Mouse (Mus musculus): ENCODE results near the gene Lst1.
"Not testable (repeated sequence)": the region's sequence is repeated elsewhere in the genome, so short reads cannot be mapped to it uniquely, and the experiment has no call there.

Lst1 gene

DNA sequence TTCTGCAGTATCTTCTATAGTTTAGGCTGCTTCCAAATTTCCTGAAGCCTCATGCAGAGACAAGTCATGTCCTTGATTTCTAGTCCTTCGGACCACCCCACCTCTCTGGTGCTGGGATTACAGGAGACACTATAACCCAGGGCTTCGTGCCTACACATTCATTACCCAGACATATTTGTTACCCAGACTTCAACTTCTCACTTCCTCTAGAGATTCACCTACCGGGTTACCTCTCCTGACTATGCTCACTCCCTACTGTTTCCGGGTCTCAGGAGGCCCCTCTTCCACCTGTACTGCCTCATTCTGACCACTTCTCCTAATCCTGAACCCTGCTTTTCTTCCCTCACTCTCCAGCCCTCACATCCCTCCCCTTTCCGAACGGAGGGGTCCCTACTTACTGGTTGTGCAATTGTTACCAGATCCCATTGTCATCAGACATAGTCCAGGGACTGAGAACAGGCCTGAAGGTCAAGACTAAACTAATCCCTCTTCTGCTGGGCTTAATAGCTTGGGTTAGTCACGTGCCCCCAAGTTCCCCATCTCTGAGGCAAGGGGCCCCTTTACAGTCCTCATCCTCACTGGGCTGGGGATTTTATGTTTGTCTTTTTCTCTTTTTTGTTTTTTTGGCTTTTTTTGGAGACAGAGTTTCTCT is at the start of gene Lst1:
Lst1 (minus strand) TSS at position 481 of the 652 bp plus-strand sequence.
- DNase-seq = no peak

DNA sequence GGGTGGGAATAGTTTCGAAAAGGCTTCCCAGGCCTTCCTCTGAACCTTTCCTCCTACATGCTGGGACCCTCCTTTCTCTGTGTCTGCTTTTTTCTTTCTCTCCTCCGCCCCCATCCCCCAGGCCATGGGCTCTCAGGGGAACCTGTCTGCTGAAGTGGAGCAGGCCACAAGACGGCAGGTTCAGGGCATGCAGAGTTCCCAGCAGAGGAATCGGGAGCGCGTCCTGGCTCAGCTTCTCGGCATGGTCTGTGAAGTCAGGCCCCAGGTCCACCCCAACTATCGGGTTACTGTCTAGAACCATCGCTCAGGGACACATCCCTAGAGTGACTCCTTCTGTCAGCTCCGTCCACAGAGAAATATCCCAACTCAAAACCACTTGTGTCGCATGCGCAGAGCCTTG is 49.3 kb upstream of the Lst1 start:
- no peak for DNase-seq

DNA sequence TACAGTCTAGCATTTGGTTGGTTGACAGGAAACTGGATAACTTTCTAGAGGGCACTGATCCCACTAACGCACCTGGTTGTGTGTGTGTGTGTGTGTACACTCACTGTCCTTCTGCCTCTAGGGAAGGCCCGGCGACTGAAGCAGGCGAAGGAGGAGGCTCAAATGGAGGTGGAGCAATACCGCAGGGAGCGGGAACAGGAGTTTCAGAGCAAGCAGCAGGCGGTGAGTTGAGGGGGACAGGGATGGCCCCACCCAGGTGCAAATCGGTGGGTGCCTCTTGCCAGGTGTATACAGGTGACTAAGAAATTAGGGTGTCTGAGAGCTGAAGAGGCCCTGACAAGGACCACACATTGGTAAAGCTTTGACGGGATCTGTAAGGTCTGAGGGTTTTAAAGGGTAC is 48.8 kb upstream of the Lst1 start:
- DNase-seq = no peak

DNA sequence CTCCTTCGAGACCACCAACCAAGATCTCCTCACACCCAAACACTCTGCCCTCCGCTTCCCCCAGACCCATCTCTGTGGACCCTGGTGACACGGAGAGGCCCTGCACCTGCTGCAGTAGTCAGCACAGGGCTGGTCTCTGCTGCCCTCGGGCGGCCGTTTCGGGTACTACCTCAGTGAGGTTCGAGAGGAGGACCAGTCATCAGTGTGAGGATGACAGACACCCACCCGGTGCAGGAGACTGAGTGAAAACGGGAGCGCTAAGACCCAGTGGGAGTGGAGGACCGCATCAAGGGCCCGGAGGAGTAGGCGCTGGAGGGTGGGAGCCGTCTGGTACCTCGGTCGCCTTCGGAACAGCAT is 48.1 kb upstream of the Lst1 start:
- peak; percentile 99 for DNase-seq

DNA sequence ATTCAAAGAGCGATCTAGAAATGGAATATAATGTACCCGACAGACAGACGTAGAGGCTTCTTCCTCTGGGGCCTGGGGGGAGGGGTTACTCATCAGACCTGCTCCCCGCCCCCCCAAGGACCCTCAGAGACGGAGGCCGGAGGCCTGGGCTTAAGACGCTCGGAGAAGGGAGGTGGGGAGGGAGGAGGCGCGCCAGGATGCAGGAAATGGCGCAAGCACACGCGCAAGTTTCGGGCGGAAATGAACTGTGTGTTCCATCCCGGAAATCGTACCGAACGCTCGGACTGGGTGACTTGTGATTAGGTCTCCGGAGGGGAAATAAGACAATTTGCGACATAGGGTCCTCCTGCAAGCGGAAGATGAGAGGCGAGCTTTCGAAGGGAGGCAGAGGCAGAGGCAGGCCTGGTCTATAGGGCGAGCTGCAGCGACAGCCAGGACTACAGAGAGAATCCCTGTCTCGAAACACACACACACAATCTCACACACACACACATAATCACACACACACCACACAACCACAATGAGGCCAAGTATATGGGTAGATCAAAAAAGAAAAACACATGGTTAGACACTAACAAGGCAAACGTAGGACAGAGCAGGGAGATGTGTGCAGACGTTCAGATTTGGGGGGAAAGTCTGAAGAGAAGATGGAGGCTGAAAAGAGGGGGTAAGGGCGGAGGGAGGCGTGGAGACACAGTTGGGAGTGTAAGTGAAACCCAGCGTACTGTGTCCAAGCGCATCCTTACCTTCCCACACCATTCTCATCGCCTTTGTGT is 47.6 kb upstream of the Lst1 start, which contains the start of gene Nfkbil1:
Nfkbil1 (minus strand) TSS at position 179 of the 776 bp plus-strand sequence.
- peak; percentile 89 for DNase-seq

DNA sequence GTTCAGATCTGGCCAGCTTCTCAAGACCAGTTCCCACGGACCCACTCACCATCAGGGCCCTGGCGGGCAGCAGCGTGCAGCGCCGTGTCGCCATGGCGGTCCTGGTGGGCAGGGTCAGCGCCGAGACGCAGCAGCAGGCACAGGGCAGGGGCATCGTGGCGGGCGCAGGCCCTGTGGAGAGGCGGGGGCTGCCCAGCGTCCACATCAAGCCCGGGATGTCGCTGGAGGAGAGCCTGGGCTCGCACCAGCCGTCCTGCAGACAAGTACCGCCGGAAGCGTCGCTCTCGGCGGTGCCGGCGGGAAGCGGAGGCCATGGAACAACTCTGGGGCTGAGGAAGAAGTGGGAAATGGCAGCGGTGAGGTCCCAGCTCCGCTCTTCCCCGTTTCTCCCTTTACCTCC is 46.7 kb upstream of the Lst1 start:
- DNase-seq = no peak

DNA sequence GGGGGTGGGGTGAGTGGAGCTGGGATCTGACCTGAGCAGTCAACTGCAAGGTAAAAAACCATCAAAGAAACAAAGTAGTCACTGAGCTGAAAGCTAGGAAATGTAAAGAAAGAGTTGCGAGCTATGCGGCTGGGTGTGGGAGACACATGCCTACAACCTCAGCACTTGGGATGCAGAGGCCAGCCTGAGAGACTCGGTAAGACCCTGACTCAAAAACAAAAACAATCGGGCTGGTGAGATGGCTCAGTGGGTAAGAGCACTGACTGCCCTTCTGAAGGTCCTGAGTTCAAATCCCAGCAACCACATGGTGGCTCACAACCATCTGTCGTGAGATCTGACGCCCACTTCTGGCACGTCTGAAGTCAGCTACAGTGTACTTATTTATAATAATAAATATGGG is 45.9 kb upstream of the Lst1 start:
- DNase-seq = not testable (repeated sequence)

DNA sequence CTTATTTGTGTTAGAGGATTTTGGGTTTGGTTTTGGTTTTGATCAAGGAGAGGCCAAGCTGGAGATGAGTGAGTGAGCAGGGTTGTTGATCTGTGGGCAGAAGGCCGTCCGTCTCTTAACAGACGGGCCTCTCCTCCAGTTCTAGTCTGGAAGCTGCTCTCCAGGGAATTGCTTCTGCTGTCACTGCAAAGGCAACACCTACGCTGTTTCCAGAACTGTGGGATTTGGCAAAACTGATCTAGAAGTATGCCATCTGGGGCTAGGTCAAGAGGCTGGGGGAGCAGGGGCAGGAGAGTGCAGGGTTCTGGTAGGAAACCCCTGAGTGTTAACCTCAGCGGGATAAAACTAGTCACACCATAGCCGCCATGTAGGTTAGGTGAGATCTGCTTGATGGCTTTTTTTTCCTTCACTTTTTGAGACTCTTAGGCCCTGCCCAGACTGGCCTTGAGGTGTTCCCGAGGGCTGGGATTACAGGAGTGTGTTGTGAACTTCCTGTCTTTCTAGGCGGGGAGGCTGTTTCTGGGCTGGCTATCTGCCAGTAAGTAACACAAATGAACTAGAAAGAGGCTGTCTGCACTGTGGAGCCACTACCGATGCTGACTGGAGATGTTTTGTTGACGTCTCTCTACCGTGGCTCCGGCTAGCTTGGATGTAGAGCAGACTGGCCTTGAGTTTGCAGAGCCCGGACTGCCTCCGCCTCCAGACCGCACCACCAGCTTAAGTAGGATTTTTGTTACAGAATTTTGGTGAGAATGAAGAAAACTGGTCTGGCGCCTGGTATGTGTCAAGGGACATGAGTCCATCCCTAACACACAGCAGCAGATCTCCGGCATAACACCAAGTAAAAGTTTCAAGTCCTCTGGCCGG is 45.1 kb upstream of the Lst1 start, which contains the start of gene Atp6v1g2:
Atp6v1g2 (plus strand) TSS at position 547 of the 867 bp plus-strand sequence.
- no peak for DNase-seq

DNA sequence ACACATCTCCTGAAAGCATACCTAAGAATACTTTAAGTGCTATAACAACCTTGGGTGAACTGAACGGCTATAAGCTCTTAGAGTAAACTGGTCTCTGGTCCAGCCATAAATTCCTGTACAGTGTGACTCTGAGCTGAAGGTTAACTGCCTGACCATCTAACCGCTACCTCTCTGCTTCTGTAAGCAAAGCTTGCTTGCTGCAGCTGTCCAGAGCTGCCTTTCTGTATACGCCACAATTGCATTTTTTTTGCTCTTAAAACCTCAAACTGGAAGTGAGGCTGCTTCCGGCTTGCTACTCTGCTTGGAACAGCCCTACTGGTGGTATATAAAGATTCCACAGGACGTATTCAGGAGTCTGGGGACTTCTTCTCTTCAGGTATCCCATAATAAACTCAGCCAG is 44.4 kb upstream of the Lst1 start:
- no peak for DNase-seq

DNA sequence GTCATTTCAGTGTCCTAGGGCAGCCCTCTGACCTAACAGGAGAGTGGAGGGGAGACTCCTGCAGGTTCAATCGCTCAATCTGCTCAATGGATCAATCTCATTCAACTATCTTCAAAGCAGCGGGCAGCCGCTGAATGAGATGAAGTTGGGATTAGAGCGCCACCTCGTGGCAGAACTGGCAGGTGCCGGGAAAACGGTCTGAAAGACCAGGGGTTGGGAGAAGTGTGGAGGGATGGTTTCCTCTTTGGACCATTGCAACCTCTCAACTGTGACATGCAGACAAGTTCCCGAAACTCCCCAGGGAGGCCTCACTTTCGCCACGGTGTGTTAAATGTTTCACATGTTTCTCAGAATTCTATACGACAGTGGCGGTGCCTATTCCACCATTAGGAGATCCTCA is 43.8 kb upstream of the Lst1 start:
- peak; percentile 87 for DNase-seq

DNA sequence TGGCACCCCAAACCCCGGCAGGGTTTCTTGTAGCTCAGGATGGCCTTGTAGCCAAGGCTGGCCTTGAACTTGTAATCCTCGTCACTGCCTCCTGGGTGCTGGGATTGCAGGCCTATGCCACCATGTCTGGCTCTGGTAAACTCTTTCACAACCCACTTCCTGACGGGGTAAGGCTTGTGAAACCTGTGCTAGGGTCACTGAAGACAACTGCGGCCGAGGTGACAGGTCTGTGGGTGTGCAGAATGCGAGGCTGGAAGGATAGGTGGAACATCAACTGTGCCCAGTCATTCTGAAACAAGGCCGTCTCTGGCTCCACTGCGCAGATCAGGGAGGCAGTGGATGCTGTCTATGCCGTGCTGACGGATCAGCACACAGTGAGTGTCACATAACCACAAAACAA is 42.8 kb upstream of the Lst1 start:
- DNase-seq = no peak

DNA sequence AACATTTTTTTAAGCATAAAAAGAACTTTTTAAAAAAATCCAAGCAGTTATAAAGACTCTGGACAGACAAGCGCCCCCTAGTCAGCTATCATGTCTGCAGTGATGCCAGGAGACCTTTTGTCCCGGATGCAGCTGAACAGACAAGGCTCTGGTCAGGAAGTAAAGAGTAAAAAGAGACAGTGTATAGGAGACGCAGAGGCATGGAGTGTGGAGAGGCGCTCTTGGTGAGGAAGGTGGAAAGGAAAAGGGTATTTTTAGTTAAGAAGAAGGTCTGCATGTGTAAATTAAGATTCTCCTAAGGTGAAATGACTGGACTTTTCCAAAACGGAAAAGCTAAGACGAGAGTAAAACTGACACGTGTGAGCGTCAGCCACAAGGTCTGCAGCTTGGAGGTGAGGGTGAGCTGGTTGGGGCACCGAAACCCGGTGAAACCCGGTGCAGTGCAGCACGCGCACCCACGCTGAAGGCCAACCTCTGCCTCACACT is 38.4 kb upstream of the Lst1 start:
- DNase-seq = no peak

DNA sequence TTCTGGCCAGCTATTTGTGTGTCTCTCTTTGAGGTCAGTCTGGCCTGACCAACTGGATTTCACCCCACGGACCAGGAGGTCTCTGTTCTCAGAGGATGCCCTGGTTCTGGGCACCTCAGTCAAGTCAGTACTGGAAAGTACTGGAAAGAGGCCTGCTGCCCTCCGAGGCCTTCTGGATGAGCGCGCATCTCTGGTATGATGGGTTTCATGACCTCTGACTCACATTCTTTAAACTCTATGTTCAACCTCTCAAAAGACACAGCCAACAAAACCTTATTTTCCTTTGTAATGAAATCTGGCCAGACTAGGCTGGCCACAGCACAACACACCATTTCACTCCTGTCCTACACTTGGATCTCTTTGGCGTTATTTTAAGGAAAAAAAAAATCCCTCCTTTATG is 37.2 kb upstream of the Lst1 start:
- DNase-seq = no peak

DNA sequence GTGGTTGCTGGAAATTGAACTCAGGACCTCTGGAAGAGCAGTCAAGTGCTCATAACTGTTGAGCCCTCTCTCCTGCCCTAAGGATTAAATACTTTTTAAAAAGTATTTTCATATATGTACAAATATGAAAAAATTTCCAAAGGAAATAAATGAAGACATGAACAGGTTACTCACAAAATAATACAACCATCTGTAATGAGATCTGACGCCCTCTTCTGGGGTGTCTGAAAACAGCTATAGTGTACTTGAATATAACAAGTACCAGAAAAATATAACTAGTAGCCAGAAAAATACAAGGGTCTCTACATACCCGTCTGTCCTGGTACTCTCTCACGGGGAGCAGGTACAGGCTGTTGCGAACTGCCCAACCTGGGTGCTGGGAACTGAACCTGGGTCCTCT is 36.4 kb upstream of the Lst1 start:
- no peak for DNase-seq

DNA sequence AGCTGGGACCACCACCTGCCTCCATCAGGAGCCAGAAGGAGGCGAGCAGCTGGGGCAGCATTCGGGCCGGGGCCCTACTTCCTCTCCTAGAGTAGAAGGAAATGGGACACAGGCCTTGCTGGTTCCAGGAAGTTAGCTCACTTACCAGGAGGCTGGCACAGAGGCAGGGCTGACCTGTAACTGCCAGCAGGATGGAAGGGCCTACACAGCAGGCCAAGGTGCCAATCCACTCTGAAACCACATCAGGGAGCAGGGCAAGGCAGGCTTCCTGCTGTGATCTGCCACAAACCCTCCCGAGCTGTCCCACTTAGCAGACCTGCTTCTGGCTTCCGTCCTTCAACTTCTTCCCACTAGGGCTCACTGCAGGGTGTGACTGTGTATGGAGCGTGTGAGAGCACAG is 34.1 kb upstream of the Lst1 start:
- no peak for DNase-seq

DNA sequence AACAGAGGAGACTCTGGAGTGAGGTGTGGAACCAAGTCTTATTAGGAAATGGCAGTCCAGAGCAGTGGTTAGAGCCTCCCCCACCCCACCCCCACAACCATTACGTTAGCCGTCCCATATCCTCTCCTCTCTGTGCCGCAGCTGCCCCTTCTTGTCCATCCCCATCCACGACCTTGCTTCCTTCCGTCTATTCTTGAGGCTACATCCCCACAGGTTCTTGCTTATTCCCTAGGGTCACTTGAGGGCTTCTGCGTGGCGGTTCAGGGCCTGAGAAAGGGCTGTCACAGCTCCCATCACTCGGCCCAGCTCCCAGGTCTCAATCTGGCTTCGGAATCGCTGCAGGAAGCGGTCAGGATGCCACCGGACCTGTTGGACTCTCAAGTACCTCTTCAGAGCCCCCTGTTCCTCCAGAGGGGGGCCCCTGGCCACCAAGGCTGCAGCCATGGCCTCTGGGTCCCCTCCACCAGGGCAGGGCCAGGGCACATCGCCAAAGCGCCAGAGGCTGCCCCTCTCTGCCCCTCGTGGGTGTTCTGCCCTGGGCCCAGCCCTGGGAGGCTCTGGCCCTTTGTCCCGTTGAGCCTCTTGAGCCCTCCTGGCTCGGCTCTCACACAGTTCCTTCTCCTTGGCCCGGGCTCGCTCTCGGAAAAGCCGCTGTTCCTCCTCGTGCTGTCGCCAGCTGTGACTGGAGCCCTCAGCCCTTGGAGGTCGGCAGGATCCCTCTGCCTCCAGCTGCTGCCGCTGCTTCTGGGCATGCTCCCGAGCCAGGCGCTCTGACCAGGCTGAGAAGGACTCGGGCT is 32.1 kb upstream of the Lst1 start, which contains the start of gene Gm16181:
Gm16181 (plus strand) TSS at position 679 of the 797 bp plus-strand sequence.
- no peak for DNase-seq

DNA sequence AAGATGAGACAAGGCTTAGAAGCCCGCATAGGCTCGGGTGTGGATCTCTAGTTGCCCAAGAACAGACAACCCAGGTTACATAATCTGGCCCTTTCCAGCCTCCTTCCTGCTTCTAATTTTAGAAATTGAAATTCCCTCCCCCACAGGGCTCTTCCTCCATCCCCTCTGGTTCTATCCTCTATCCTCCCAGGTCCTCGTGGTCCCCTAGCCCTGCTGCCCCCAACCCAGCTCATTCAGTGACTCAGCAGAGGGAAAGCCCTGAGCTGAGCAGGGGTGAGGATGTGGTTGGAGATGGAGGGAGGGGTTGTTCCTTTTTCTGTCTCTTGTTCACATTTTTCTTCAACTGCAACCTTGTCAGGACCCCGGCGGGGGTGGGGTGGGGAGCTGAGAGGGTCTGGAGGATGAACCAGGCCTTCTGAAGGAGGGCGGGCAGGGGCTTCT is 31.4 kb upstream of the Lst1 start:
- no peak for DNase-seq

DNA sequence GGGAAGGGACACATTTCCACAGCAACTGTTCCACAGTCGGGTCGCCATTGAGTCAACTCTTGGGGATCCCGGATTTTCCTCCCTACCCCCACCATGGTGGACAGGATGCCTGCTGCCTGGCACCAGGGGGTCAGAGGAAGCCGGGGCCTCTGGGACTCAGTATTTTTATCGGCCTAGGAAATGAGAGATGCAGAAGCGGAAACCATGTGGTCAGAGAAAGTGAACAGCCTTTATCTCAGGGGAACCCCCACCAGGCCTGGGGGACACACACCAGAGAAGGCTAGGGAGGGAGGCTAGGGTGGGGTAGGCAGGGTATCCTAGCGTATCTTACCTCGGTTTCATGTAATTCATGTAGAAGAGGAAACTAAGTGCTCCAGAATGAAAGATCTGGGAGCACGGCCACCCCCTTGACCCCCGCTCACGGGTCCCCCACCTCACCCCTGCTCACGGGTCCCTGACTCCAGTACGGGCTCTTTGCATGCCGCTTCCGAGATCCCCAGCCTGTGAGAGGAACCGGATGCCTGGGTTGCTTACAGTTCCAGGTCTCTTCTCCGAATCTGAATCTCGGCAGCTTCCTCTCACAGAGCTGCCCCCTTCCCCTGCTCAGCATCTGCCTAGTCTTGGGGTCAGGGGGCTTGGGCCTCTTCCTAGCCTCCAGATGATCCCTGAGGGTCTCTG is 30.4 kb upstream of the Lst1 start:
- DNase-seq = no peak

DNA sequence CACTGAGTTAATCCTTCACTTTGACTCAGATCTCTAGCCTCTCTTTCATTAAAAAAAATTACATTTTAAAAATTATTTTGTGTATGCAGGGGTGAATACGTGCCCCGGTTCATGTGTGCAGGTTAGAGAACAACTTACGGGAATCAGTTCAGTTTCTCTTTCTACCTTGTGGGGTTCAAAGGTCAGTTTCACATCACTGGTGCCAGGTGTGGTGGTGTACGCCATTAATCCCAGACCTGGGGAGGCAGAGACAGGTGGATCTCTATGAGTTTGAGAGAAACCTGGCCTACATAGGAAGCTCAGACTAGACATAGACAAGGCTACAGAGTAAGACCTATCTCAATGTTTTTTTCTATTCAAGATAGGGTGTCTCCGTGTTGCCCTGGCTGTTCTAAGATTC is 24.8 kb upstream of the Lst1 start:
- DNase-seq = no peak

DNA sequence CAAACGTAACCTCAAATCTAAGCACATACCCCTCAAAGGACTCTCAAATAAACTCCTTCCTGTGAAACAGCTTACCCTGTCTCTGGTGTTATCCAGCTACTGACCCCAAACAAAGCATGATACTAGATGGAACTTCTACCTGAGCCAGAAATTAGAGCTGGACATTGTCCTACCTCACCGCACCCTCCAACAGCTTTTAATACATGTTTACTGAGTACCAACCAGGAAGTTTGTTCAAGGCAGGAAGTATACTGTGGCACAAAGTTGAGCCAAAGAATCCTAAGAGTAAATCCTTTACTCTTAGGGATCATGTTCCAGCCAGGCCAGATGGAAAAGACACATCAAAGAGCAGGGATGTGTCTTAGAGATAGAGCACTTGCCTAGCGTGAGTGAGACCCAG is 22.4 kb upstream of the Lst1 start:
- no peak for DNase-seq

DNA sequence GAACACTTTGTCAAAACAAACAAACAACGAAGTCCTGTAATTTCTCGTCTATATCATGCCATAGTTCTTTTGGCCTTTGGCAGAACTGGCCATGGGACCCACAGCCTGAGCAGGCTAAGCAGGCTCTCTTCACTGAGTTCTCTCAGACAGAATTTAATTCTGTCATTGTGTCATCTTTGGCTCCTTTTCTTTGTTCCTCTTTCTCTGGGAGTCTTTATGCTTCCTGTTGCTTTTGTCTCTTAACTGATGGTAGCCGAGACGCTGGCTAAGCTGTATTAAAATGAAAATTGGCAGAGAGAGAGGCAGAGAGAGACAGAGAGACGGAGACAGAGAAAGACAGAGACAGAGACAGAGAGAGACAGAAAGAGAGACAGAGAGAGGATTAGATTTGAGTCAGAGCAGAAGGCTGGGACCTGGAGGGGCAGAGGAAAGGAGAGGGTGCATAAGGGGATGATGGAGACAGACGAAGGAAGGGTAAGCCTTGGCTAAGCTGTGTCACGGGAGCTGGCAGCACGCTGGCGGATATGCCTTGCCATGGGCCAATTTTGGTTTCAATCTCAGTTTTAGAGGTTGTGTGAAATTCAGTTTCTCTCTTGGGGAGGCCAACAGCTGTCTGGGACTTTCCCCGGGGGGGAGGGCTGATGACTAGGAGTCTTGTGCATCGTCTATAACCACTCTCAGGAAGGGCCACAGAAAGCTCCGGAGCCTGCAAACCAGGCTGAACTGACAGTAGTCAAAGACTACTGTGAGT is 21.7 kb upstream of the Lst1 start:
- DNase-seq = no peak
